Mouse (Mus musculus) midbrain, embryonic 14.5 days (tissue): Measurements from ENCODE around the gene Lmx1b. TPM values are rescaled to one million over a fixed set of nuclear protein-coding genes. Genes with fewer than 3 reads are reported as not detected.
A peak's percentile ranks its signal among the peaks of the same experiment; 100 is the strongest.

ENCODE experiments used
- ATAC-seq: fragments of 200-750 bp; cut with Nextera tagmentation; 2 replicates; pipeline ENCODE4 v1.8.0; 2017; ENCODE audit warnings: moderate number of reproducible peaks, moderate library complexity; ENCODE audit not compliant: low FRiP score, low TSS enrichment
- DNase-seq: peaks from one replicate; pipeline ENCODE4 v3.0.0-alpha.2; 2015
- H3K27ac ChIP-seq: fragments of 300-500 bp; sonication (generic); replicated peaks from 2 replicates; pipeline ENCODE4 v1.5.1; 2014; ENCODE audit warnings: mild to moderate bottlenecking, low read depth, low read length, moderate library complexity
- H3K27me3 ChIP-seq: fragments of 300-500 bp; sonication (generic); 2 replicates; pipeline ENCODE4 v1.6.1; 2014; ENCODE audit warnings: low read length, control low read depth, mixed read lengths; ENCODE audit not compliant: control insufficient read depth, insufficient read depth
- H3K36me3 ChIP-seq: fragments of 300-500 bp; sonication (generic); 2 replicates; pipeline ENCODE4 v1.6.1; 2014; ENCODE audit warnings: low read length, control low read depth; ENCODE audit not compliant: control insufficient read depth, insufficient read depth
- H3K4me1 ChIP-seq: fragments of 300-500 bp; sonication (generic); 2 replicates; pipeline ENCODE4 v1.6.1; 2014; ENCODE audit warnings: mild to moderate bottlenecking, antibody characterized with exemption, low read length, control low read depth; ENCODE audit not compliant: control insufficient read depth, insufficient read depth
- H3K4me2 ChIP-seq: fragments of 300-500 bp; sonication (generic); 2 replicates; pipeline ENCODE4 v1.6.1; 2014; ENCODE audit warnings: mild to moderate bottlenecking, low read length, moderate library complexity
- H3K4me3 ChIP-seq: fragments of 300-500 bp; sonication (generic); replicated peaks from 2 replicates; pipeline ENCODE4 v1.5.1; 2014; ENCODE audit warnings: low read depth, low read length
- H3K9ac ChIP-seq: fragments of 300-500 bp; sonication (generic); replicated peaks from 2 replicates; pipeline ENCODE4 v1.6.1; 2014; ENCODE audit warnings: mild to moderate bottlenecking, low read length, moderate library complexity
- H3K9me3 ChIP-seq: fragments of 300-500 bp; sonication (generic); 2 replicates; pipeline ENCODE4 v1.6.1; 2016; ENCODE audit warnings: low read length, control low read depth, mixed read lengths; ENCODE audit not compliant: control insufficient read depth
- WGBS: fragments of 180-500 bp; shearing (Covaris S2); extraction: QIAGEN DNeasy Blood & Tissue Kit; methylation state at CpG from one replicate; pipeline ENCODE4 v1.1.7; 2014; 5-methylcytosine and 5-hydroxymethylcytosine counted together
- polyA plus RNA-seq: library from polyadenylated mRNA; unstranded; fragments of >200 nt; fragmentation: Nextera tagmentation; extraction: Ambion mirVana; gene quantifications from 2 replicates; pipeline ENCODE4 v1.2.1, GENCODE M21; 2014

The Lmx1b gene
- polyA plus RNA-seq, 1 experiment from 2014 or later: 1.7 TPM

- ATAC-seq: no peak
- Histone ChIP-seq H3K9me3 (no peaks in the 10 kb centered on the region), H3K36me3 (no peaks in the 10 kb centered on the region), H3K4me2 (no peak overlapping the region), H3K4me1 (0 out of 2 replicates have a peak, but pooled peaks cover 4% of the 10 kb centered on the region), H3K27ac (no peak overlapping the region), H3K4me3 (no peak overlapping the region), H3K9ac (no peak overlapping the region), H3K27me3 (peaks cover 24% of the 10 kb centered on the region)
- DNase-seq: no peak
- WGBS: 47% methylated on average over 9 of the region's 9 CpGs
These were observed 71.1 kb downstream of the Lmx1b start for GRCm38 (mm10) chr2:33569240-33569639.

DNA sequence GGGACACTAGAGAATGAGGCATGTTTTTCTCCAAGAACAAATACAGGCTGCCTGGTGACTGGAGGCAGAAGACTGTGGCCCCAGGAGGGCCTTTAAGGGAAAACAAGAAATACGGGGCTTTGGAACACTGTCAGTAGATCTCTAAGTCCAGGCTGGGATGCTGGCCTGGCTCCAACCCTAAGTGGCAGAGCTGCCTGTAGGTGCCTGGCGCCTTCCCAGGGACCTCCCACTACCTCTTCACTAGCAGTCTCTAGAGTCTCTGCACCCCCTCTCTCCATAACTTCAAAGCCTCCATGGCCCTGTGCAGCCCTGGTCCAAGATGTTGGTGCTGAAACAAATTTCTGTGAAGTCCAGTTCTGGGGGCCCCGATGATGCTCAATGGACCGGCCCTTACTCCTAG lies 74.4 kb downstream of the Lmx1b start:
- Histone ChIP-seq H3K4me2 (no peak overlapping the region), H3K9me3 (no peaks in the 10 kb centered on the region), H3K4me1 (0 out of 2 replicates have a peak, but pooled peaks cover under 1% of the 10 kb centered on the region), H3K4me3 (no peak overlapping the region), H3K27me3 (peaks cover 14% of the 10 kb centered on the region), H3K9ac (no peak overlapping the region), H3K36me3 (no peaks in the 10 kb centered on the region), H3K27ac (no peak overlapping the region)
- DNase-seq (no peak), ATAC-seq (no peak)
- whole genome bisulfite sequencing: 68% methylated on average over 4 of the region's 4 CpGs

DNA sequence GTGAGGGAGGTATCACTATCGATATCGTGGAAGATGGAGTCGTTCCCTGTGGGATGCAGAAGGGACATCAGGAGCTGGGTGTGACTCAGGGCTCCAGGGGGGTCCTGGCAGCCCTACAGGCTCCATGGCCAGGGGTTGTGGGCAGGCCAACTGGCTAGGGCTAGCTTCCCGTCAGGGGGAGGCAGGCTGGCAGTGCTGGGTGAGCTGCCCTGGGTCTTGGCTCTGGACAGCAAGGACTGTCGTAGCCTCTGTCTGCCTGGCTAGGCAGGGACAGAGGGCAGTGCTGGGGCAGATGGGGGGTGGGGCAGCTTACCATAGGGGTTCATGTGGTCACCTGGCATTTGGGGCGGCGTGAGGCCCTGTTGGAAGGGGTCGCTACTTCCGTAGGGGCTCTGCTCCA lies 75.6 kb downstream of the Lmx1b start:
- Histone ChIP-seq H3K4me2 (no peak overlapping the region), H3K9ac (no peak overlapping the region), H3K4me1 (no peaks in the 10 kb centered on the region), H3K27ac (no peak overlapping the region), H3K9me3 (no peaks in the 10 kb centered on the region), H3K36me3 (no peaks in the 10 kb centered on the region), H3K4me3 (no peak overlapping the region), H3K27me3 (peaks cover 11% of the 10 kb centered on the region)
- 81% methylated on average over 9 of the region's 9 CpGs for WGBS
- DNase-seq (no peak), ATAC-seq (no peak)

GRCm38 (mm10) chr2:33559752-33560151 lies 80.6 kb downstream of the Lmx1b start:
- Histone ChIP-seq H3K36me3 (no peaks in the 10 kb centered on the region), H3K4me1 (no peaks in the 10 kb centered on the region), H3K9ac (no peak overlapping the region), H3K27me3 (peaks cover 11% of the 10 kb centered on the region; the same call in 1 of the 2 replicates), H3K9me3 (no peaks in the 10 kb centered on the region), H3K4me3 (no peak overlapping the region), H3K4me2 (no peak overlapping the region), H3K27ac (no peak overlapping the region)
- no peak for ATAC-seq
- DNase-seq: peak; percentile 69
- WGBS: 7% methylated on average over 6 of the region's 6 CpGs

GRCm38 (mm10) chr2:33559334-33559733 lies 81.0 kb downstream of the Lmx1b start:
- H3K36me3 ChIP-seq: no peaks in the 10 kb centered on the region
- H3K27ac ChIP-seq: no peak overlapping the region
- 17% methylated on average over 7 of the region's 7 CpGs for WGBS
- no peaks in the 10 kb centered on the region for H3K4me1 ChIP-seq
- H3K27me3 ChIP-seq: peaks cover 11% of the 10 kb centered on the region; the same call in 1 of the 2 replicates
- no peak overlapping the region for H3K4me2 ChIP-seq
- ATAC-seq (0 out of 2 replicates have a peak, but pooled peaks have one; percentile 19), DNase-seq (no peak)
- H3K9me3 ChIP-seq: no peaks in the 10 kb centered on the region
- H3K4me3 ChIP-seq: no peak overlapping the region
- H3K9ac ChIP-seq: no peak overlapping the region

DNA sequence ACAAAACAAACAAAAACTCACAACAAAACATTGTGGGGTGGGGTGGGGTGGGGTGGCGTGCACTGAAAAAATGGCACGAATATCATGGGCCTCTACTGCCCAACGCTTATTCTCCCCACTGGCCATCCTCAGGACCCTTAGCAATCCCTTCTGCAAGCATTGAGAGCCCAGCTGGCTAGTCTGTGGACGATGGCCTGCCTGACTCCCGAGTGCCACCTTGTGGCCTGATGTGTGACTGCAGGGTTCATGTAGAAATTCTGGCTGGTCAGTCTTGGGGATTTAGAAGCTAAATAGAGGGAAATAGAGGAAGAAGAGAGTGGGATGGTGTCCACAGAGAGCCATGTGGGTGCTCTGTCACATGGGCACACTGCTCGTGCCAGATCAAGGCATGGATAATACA lies 82.1 kb downstream of the Lmx1b start:
- Histone ChIP-seq H3K27me3 (peaks cover 11% of the 10 kb centered on the region; the same call in 1 of the 2 replicates), H3K9me3 (no peaks in the 10 kb centered on the region), H3K27ac (no peak overlapping the region), H3K36me3 (no peaks in the 10 kb centered on the region), H3K9ac (no peak overlapping the region), H3K4me3 (no peak overlapping the region), H3K4me1 (no peaks in the 10 kb centered on the region), H3K4me2 (no peak overlapping the region)
- ATAC-seq (no peak), DNase-seq (peak; percentile 87)
- WGBS: 5% methylated on average over 6 of the region's 6 CpGs

- Histone ChIP-seq H3K4me2 (no peak overlapping the region), H3K27me3 (peaks cover 11% of the 10 kb centered on the region; the same call in 1 of the 2 replicates), H3K4me3 (no peak overlapping the region), H3K4me1 (no peaks in the 10 kb centered on the region), H3K9me3 (no peaks in the 10 kb centered on the region), H3K9ac (no peak overlapping the region), H3K27ac (no peak overlapping the region), H3K36me3 (no peaks in the 10 kb centered on the region)
- ATAC-seq: no peak
- DNase-seq: no peak
- WGBS: 66% methylated on average over 8 of the region's 8 CpGs
These were observed 84.7 kb downstream of the Lmx1b start for GRCm38 (mm10) chr2:33555573-33555972.

- Histone ChIP-seq H3K4me3 (no peak overlapping the region), H3K9ac (no peak overlapping the region), H3K4me2 (no peak overlapping the region), H3K9me3 (no peaks in the 10 kb centered on the region), H3K27me3 (peaks cover 4% of the 10 kb centered on the region; the same call in 1 of the 2 replicates), H3K36me3 (no peaks in the 10 kb centered on the region), H3K27ac (no peak overlapping the region), H3K4me1 (no peaks in the 10 kb centered on the region)
- DNase-seq: no peak
- WGBS: 61% methylated on average over 5 of the region's 5 CpGs
- ATAC-seq: no peak
These were observed 87.6 kb downstream of the Lmx1b start for GRCm38 (mm10) chr2:33552672-33553071.

DNA sequence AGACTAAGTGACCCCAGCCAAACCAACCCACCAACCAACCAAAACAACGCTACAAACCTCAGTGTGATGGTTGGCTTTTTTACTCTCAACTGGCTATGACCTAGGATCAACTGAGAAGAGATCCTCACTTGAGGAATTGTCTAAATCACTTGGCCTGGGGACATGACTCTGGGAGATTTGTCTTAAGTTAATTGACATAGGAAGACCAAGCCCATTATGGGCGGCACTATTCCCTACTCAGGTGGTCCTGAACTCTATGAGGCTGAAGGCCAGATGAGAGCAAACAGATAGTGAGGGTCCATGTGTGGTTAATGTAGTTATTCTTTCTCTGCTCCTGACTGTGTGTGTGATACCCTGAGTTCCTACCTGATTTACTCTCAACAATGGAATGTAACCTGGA lies 92.7 kb downstream of the Lmx1b start:
- Histone ChIP-seq H3K4me1 (peaks cover 29% of the 10 kb centered on the region), H3K4me3 (no peak overlapping the region), H3K27ac (peak overlapping the region; percentile 75), H3K36me3 (no peaks in the 10 kb centered on the region), H3K9ac (no peak overlapping the region), H3K27me3 (peaks cover 4% of the 10 kb centered on the region; the same call in 1 of the 2 replicates), H3K9me3 (no peaks in the 10 kb centered on the region), H3K4me2 (no peak overlapping the region)
- ATAC-seq: no peak
- WGBS: 92% methylated on average over 2 of the region's 2 CpGs
- DNase-seq: no peak
